Mouse (Mus musculus) intestine, embryonic 15.5 days (tissue): Measurements from ENCODE around the gene Ssbp4. TPM values are rescaled to one million over a fixed set of nuclear protein-coding genes. Genes with fewer than 3 reads are reported as not detected.

Source experiments
- ATAC-seq: fragments of 200-750 bp; cut with Nextera tagmentation; 2 replicates; pipeline ENCODE4 v1.8.0; 2017; ENCODE audit warnings: moderate TSS enrichment, moderate library complexity
- H3K27ac ChIP-seq: fragments of 300-500 bp; sonication (generic); 2 replicates; pipeline ENCODE4 v1.5.1; 2015; ENCODE audit warnings: mild to moderate bottlenecking, inconsistent platforms
- H3K27me3 ChIP-seq: fragments of 300-500 bp; sonication (generic); replicated peaks from 2 replicates; pipeline ENCODE4 v1.6.1; 2015; ENCODE audit warnings: inconsistent platforms
- H3K36me3 ChIP-seq: fragments of 300-500 bp; sonication (generic); 2 replicates; pipeline ENCODE4 v1.6.1; 2015; ENCODE audit warnings: inconsistent platforms
- H3K4me1 ChIP-seq: fragments of 300-500 bp; sonication (generic); replicated peaks from 2 replicates; pipeline ENCODE4 v1.6.1; 2015; ENCODE audit warnings: inconsistent platforms
- H3K4me2 ChIP-seq: fragments of 300-500 bp; sonication (generic); replicated peaks from 2 replicates; pipeline ENCODE4 v1.6.1; 2015; ENCODE audit warnings: mild to moderate bottlenecking, inconsistent platforms
- H3K4me3 ChIP-seq: fragments of 300-500 bp; sonication (generic); replicated peaks from 2 replicates; pipeline ENCODE4 v1.5.1; 2015; ENCODE audit warnings: inconsistent platforms
- H3K9ac ChIP-seq: fragments of 300-500 bp; sonication (generic); 2 replicates; pipeline ENCODE4 v1.6.1; 2015; ENCODE audit warnings: inconsistent platforms
- H3K9me3 ChIP-seq: fragments of 300-500 bp; sonication (generic); 2 replicates; pipeline ENCODE4 v1.6.1; 2016; ENCODE audit warnings: inconsistent platforms
- WGBS: fragments of 180-500 bp; shearing (Covaris S2); methylation state at CpG from one replicate; pipeline ENCODE4 v1.1.7; 2015; 5-methylcytosine and 5-hydroxymethylcytosine counted together
- polyA plus RNA-seq: library from polyadenylated mRNA; unstranded; fragments of >200 nt; fragmentation: Nextera tagmentation; extraction: Ambion mirVana; gene quantifications from 2 replicates; pipeline ENCODE4 v1.2.1, GENCODE M21; 2015

The Ssbp4 gene
- polyA plus RNA-seq, 1 experiment from 2014 or later, result 86.9 TPM

- H3K27me3 ChIP-seq, result no peaks in the 10 kb centered on the region
- H3K9ac ChIP-seq, result no peak overlapping the region
- H3K36me3 ChIP-seq, result no peaks in the 10 kb centered on the region
- H3K27ac ChIP-seq, result no peak overlapping the region
- no peak for ATAC-seq
- no peaks in the 10 kb centered on the region for H3K9me3 ChIP-seq
- no peak overlapping the region for H3K4me3 ChIP-seq
- 77% methylated on average over 4 of the region's 4 CpGs for WGBS
- H3K4me2 ChIP-seq, result no peak overlapping the region
- peaks cover 30% of the 10 kb centered on the region for H3K4me1 ChIP-seq
These were observed 53.5 kb downstream of the Ssbp4 start for GRCm38 (mm10) chr8:70555079-70555747.

GRCm38 (mm10) chr8:70553740-70554139 is 54.9 kb downstream of the Ssbp4 start:
- 0 out of 2 replicates have a peak, but pooled peaks have one; percentile 7 for ATAC-seq

GRCm38 (mm10) chr8:70552836-70553235 is 55.8 kb downstream of the Ssbp4 start:
- Histone ChIP-seq H3K9me3 (no peaks in the 10 kb centered on the region), H3K27ac (no peak overlapping the region), H3K9ac (no peak overlapping the region; the same call in 1 of the 2 replicates), H3K4me2 (no peak overlapping the region), H3K27me3 (no peaks in the 10 kb centered on the region), H3K4me1 (peaks cover 24% of the 10 kb centered on the region), H3K36me3 (no peaks in the 10 kb centered on the region), H3K4me3 (no peak overlapping the region)
- 47% methylated on average over 1 of the region's 1 CpGs for WGBS
- ATAC-seq, result no peak

More at GRCm38 (mm10) chr8:70553740-70554139, 54.9 kb downstream of the Ssbp4 start:
- no peak overlapping the region for H3K4me3 ChIP-seq
- no peak overlapping the region for H3K27ac ChIP-seq
- H3K9ac ChIP-seq, result no peak overlapping the region
- H3K36me3 ChIP-seq, result no peaks in the 10 kb centered on the region
- no peaks in the 10 kb centered on the region for H3K27me3 ChIP-seq
- no peaks in the 10 kb centered on the region for H3K9me3 ChIP-seq
- peaks cover 24% of the 10 kb centered on the region for H3K4me1 ChIP-seq
- H3K4me2 ChIP-seq, result no peak overlapping the region

GRCm38 (mm10) chr8:70551558-70552161 is 57.0 kb downstream of the Ssbp4 start:
- no peak overlapping the region for H3K4me3 ChIP-seq
- WGBS, result 56% methylated on average over 3 of the region's 3 CpGs

GRCm38 (mm10) chr8:70549412-70550184 is 59.1 kb downstream of the Ssbp4 start:
- Histone ChIP-seq H3K9me3 (no peaks in the 10 kb centered on the region), H3K4me3 (no peak overlapping the region), H3K9ac (no peak overlapping the region), H3K36me3 (no peaks in the 10 kb centered on the region), H3K27me3 (no peaks in the 10 kb centered on the region), H3K27ac (no peak overlapping the region), H3K4me2 (no peak overlapping the region), H3K4me1 (peaks cover 27% of the 10 kb centered on the region)
- no peak for ATAC-seq
- WGBS, result 90% methylated on average over 10 of the region's 10 CpGs

More at GRCm38 (mm10) chr8:70551558-70552161, 57.0 kb downstream of the Ssbp4 start:
- Histone ChIP-seq H3K27me3 (no peaks in the 10 kb centered on the region), H3K27ac (no peak overlapping the region), H3K4me1 (peaks cover 28% of the 10 kb centered on the region), H3K9me3 (no peaks in the 10 kb centered on the region), H3K4me2 (no peak overlapping the region), H3K36me3 (no peaks in the 10 kb centered on the region), H3K9ac (no peak overlapping the region)
- no peak for ATAC-seq

- H3K36me3 ChIP-seq, result no peaks in the 10 kb centered on the region
- ATAC-seq, result no peak
- WGBS, result 87% methylated on average over 6 of the region's 6 CpGs
- no peak overlapping the region for H3K27ac ChIP-seq
- no peak overlapping the region for H3K4me3 ChIP-seq
- H3K4me1 ChIP-seq, result peaks cover 21% of the 10 kb centered on the region
- H3K4me2 ChIP-seq, result no peak overlapping the region
- no peaks in the 10 kb centered on the region for H3K27me3 ChIP-seq
- no peaks in the 10 kb centered on the region for H3K9me3 ChIP-seq
- H3K9ac ChIP-seq, result no peak overlapping the region
These were observed 60.9 kb downstream of the Ssbp4 start for GRCm38 (mm10) chr8:70547762-70548161.

Other genes with a start within 250 kb of the Ssbp4 start
- 0.39 and 0.82 TPM in 2 replicates for gene Comp, start 235.3 kb downstream of the Ssbp4 start, polyA plus RNA-seq
- gene Crtc1, start 169.3 kb downstream of the Ssbp4 start, polyA plus RNA-seq, result 14.8 and 15.0 TPM in 2 replicates
- gene Klhl26, start 131.9 kb downstream of the Ssbp4 start, polyA plus RNA-seq, result 18.7 and 20.8 TPM in 2 replicates
- gene Tmem59l, start 121.5 kb downstream of the Ssbp4 start, polyA plus RNA-seq, result 3.2 and 4.2 TPM in 2 replicates
- gene Crlf1, start 115.7 kb downstream of the Ssbp4 start, polyA plus RNA-seq, result 0.95 and 1.2 TPM in 2 replicates
- gene Rex1bd, start 102.1 kb downstream of the Ssbp4 start, polyA plus RNA-seq, result 121 and 132 TPM in 2 replicates
- 957 and 992 TPM in 2 replicates for gene Uba52, start 98.1 kb downstream of the Ssbp4 start, polyA plus RNA-seq
- 277 and 331 TPM in 2 replicates for gene Fkbp8, start 81.1 kb downstream of the Ssbp4 start, polyA plus RNA-seq
- gene Kxd1, start 80.9 kb downstream of the Ssbp4 start, polyA plus RNA-seq, result 60.5 and 65.8 TPM in 2 replicates
- 15.9 TPM in 2 replicates for gene Ell, start 69.4 kb downstream of the Ssbp4 start, polyA plus RNA-seq
- gene Isyna1, start 14.5 kb downstream of the Ssbp4 start, polyA plus RNA-seq, result 123 and 130 TPM in 2 replicates
- 2.4 and 2.5 TPM in 2 replicates for gene Lrrc25, start 7.3 kb upstream of the Ssbp4 start, polyA plus RNA-seq
- gene Gdf15, start 23.6 kb upstream of the Ssbp4 start, polyA plus RNA-seq, result 2.3 and 2.9 TPM in 2 replicates
- 58.0 and 74.2 TPM in 2 replicates for gene Pgpep1, start 51.5 kb upstream of the Ssbp4 start, polyA plus RNA-seq
- gene Lsm4, start 64.4 kb upstream of the Ssbp4 start, polyA plus RNA-seq, result 286 and 323 TPM in 2 replicates
- gene Jund, start 90.1 kb upstream of the Ssbp4 start, polyA plus RNA-seq, result 83.7 and 88.8 TPM in 2 replicates
- gene Iqcn, start 94.6 kb upstream of the Ssbp4 start, polyA plus RNA-seq, result not detected in 2 replicates
- 2.1 and 2.5 TPM in 2 replicates for gene Gm3336, start 109.7 kb upstream of the Ssbp4 start, polyA plus RNA-seq
- gene Pde4c, start 114.8 kb upstream of the Ssbp4 start, polyA plus RNA-seq, result 0.21 and 0.53 TPM in 2 replicates
- 24.0 and 26.0 TPM in 2 replicates for gene Rab3a, start 145.8 kb upstream of the Ssbp4 start, polyA plus RNA-seq
- gene Mpv17l2, start 152.1 kb upstream of the Ssbp4 start, polyA plus RNA-seq, result 59.1 and 72.6 TPM in 2 replicates
- 53.1 and 55.3 TPM in 2 replicates for gene Pik3r2, start 167.8 kb upstream of the Ssbp4 start, polyA plus RNA-seq
- gene Mast3, start 196.2 kb upstream of the Ssbp4 start, polyA plus RNA-seq, result 13.2 and 16.8 TPM in 2 replicates
- gene Il12rb1, start 199.6 kb upstream of the Ssbp4 start, polyA plus RNA-seq, result 0.29 and 0.40 TPM in 2 replicates
- 7.5 TPM in 2 replicates for gene Arrdc2, start 230.8 kb upstream of the Ssbp4 start, polyA plus RNA-seq